Mouse (Mus musculus): ENCODE measurements around the gene Smagp.

The Smagp gene

GRCm38 (mm10) chr15:100665411-100666218 lies 28.9 kb upstream of the Smagp start:
- no peak for DNase-seq (ENCODE audit: low spot score)

DNA sequence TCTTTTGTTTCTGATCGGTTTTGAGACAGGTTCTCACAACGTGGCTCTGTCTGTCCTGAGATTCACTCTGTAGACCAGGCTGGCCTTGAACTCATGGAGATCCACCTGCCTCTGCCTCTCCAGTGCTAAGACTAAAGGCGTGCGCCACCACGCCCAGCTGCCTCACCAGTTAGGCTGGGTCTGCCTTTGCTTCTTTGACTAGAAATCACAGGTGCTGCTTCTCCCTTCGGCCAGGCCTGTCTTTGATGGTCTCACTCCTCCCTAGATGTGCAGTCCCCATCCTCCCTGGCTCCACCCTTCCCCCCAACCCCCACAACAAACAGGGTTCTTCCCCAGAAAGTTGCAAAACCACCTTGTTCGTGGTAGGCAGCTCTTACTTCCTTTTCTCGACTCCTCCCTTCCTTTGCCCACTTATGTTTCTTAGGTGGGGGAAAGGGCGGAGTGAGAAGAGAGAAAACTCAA lies 28.1 kb upstream of the Smagp start:
- DNase-seq (ENCODE audit: low spot score) = no peak

GRCm38 (mm10) chr15:100660805-100661204 lies 24.1 kb upstream of the Smagp start:
- no peak for DNase-seq (ENCODE audit: low spot score)

DNA sequence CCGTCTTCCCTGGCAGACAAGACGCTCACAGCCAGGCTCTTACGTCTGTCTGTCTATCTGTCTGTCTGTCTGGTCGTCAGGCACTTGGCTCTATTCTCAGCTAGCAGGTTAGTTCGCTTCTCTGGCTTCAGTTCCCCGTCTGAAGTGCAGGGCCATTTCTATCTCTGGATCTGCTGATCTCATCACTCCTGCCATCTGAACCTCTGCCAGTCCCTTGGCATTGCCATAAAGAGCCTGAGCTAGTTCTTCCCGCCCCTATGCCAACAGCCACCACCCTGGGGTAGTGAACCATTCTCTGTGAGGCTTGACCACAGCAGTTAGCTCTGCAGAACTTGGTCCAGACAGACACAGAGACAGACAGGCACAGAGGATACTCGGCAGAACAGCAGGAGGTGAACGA lies 23.6 kb upstream of the Smagp start:
- DNase-seq (ENCODE audit: low spot score) = no peak

DNA sequence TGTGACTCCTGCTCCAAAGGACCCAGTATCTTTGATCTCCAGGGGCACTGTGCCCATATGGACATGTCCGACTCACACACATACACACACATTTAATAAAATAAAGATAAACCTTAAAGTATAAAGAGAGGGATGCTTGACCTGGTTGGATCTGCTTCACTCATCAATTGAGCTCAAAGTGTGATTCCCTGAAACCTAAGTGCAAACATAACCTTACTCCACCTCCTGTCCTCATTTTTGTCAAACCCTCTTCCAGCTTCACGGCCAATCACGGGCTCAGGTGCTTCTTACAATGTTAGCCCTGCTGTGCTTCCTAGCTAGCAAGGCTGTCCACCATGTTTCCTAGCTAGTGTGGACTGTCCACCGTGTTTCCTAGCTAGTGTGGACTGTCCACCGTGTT lies 18.5 kb upstream of the Smagp start:
- no peak for DNase-seq (ENCODE audit: low spot score)

DNA sequence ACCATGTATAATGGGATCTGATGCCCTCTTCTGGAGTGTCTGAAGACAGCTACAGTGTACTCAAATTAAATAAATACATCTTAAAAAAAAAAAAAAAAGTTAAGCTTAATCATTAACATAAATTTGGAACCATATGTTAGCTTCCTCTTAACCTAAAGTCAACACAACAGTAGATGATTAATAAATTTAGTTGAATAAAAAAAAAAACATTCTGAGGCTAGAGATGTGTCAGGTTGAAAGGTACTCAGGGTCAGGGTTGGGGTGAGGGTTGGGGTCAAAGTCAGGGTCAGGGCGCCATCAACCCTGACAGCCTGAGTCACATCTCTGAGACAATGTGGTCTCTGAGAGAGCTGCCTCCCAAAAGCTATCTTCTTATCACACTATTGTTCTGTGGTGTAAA lies 17.5 kb upstream of the Smagp start:
- DNase-seq (ENCODE audit: low spot score) = no peak

GRCm38 (mm10) chr15:100651610-100652009 lies 14.9 kb upstream of the Smagp start:
- no peak for DNase-seq (ENCODE audit: low spot score)

GRCm38 (mm10) chr15:100650111-100650510 lies 13.4 kb upstream of the Smagp start:
- DNase-seq (ENCODE audit: low spot score) = no peak

GRCm38 (mm10) chr15:100646161-100646560 lies 9.4 kb upstream of the Smagp start:
- no peak for DNase-seq (ENCODE audit: low spot score)

- DNase-seq (ENCODE audit: low spot score) = no peak
These were observed 5.7 kb upstream of the Smagp start for GRCm38 (mm10) chr15:100642451-100642850.

- DNase-seq (ENCODE audit: low spot score) = no peak
These were observed 4.6 kb upstream of the Smagp start for GRCm38 (mm10) chr15:100641226-100641810.

DNA sequence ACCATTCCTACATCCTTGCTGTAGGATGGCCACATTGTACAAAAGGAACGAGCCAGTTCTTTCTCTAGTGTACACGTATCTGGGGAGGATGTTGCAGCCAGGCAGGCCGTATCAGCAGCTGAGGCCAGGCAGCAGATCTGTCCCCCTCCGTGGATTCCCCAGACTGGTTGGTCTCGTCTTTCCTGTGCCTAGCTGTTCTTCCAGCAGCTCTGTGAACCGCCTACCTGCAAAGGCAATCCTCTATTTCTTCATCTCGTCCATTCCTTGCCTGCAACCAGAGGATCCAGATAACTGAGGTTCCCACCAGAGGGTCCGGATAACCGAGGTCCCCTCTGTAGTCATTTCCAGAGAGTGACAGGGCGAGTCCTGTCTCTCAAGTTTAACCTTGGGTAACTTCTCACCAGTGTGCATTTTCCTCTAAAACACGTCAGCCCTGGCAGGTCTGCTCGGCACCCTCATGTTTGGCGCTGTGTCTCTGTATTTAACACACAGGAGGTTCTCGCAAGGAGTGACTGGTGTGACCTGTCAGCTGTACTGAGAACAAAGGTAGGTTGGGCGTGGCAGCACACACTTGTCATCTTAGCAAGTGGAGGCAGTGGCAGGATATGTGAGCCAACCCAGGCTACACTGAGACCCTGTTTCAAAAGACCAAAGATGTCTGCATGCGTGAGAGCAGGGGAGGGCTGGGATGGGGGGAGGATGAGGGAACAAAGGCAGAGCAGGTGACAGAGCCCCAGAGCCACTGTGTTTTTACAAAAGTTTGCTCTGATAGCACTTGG lies 3.4 kb upstream of the Smagp start:
- no peak for DNase-seq (ENCODE audit: low spot score)

DNA sequence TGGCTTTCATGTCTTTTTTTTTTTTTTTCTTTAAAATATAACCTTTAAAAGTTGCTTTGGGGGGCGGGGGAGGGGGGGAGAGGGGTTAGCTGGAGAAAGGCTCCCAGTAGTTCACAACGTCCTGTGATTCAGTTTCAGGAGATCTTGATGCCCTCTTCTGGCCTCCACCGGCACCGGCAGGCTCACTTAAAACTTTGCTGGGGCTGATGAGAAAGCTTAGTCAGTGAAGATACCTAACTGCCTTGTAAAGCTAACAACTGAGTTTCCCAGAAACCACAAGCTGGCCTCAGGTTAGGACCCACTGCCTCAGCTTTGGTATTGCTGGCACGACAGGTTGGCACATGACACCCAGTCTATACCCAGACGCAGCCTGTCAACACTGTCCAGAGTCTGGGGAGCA lies 921 bp upstream of the Smagp start:
- DNase-seq (ENCODE audit: low spot score) = no peak

GRCm38 (mm10) chr15:100635851-100636645 lies 692 bp downstream of the Smagp start:
- DNase-seq (ENCODE audit: low spot score) = no peak

DNA sequence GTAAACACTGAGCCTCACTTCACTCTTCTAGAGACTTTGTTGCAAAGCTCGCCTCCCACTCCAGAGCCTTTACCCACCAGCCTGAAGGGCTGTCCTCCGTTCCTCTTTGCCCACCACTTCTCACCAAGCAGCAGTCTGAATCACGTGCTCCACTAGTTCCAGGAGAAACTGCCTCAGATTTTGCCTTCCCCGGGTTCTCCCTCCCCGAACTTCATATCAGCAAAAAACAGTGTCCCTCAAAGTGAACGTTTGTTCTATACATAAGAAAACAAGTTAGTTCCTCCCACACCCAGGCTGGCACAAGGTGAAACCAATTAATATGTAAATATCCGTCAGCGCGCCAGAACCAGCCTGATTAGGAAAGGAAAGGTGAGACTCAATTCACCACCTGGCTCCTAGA lies 1.5 kb downstream of the Smagp start:
- no peak for DNase-seq (ENCODE audit: low spot score)

DNA sequence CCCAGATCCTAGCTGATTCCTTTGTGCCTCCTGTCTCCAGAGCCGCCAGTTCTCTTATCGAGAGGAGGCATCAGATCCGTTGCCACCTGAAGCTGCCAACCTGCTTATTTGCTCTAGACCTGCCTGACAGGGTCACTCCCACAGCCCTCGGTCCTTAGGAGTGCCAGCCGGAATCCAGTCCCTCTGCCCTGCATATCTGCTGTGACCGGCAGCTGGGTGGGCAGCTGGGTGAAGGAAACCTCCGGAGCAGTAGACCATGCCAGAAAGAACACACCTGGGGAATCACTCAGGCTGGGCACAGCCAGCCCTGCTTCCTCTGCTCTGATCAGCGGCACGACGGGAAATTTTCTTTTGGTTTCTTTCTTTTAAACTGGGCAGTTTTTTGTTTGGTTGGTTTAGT lies 3.4 kb downstream of the Smagp start:
- no peak for DNase-seq (ENCODE audit: low spot score)

- no peak for DNase-seq (ENCODE audit: low spot score)
These were observed 4.4 kb downstream of the Smagp start for GRCm38 (mm10) chr15:100632323-100632722.

DNA sequence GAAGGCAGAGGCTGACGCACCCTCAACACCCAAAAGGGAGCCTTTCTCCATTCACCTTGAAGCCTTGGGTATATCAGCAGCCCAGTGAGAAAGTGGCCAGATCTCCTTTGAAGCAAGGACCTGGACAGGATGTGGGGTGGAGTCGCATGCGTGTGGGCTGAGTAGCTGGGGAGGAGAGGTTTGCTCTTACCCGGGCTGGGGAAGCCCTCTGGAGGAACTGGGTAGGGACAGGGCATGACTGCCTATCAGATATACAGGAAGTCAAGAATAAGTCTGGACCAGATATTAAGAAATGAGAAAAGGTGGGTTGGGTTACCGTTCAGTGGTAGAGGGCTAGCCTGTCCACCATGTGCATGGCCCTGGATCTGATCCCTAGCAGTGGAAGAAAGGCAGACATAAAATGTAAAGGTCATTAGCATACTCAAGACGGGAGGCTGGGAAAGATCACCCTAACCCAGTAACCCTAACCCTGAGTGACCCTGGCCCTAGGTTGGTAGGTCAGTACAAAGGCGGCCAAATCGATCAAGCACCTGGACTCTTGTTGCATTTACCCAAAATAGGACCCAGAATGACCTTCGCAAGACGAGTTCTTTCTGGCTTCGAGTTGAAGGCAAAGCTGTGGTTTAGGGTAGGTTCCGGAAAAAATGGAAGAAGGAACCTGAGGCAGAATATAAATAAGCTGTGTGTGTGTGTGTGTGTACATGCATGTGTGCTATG lies 5.1 kb downstream of the Smagp start:
- no peak for DNase-seq (ENCODE audit: low spot score)

DNA sequence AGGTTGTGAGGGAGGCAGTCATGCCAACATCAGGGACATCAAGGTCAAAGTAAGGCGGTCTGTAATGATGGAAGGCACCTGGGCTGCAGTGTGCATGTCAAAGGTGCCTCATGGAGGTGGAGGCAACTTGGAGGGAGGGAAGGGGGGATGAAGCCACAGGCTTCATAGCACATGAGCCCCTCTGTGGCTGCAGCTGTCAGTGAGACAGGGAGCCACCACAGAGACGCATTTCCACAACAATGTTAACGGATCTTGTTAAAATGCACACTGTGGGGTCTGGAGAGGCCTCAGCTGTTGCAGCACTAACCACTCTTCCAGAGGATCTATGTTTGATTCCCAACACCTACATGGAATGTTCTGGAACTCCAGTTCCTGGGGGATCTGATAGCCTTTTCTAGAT lies 6.6 kb downstream of the Smagp start:
- no peak for DNase-seq (ENCODE audit: low spot score)

DNA sequence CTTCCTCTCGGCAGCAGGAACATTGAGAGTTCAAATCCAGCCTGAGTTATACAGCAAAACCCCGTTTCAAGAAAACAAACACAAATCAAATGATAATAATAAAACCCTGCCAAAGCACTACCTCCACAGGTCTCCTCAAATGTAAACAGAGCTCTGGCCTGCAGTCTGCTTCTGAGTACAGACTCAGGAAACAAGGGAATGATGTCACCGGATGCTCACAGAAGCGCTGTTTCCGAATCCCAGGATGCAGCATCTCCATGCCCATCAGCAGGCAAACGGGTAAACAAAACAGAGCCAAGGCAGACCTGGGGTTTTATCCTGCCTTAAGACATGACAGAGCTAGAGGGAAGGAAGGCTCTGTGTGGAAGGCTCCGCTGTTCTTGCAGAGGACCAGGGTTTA lies 7.9 kb downstream of the Smagp start:
- DNase-seq (ENCODE audit: low spot score) = no peak

DNA sequence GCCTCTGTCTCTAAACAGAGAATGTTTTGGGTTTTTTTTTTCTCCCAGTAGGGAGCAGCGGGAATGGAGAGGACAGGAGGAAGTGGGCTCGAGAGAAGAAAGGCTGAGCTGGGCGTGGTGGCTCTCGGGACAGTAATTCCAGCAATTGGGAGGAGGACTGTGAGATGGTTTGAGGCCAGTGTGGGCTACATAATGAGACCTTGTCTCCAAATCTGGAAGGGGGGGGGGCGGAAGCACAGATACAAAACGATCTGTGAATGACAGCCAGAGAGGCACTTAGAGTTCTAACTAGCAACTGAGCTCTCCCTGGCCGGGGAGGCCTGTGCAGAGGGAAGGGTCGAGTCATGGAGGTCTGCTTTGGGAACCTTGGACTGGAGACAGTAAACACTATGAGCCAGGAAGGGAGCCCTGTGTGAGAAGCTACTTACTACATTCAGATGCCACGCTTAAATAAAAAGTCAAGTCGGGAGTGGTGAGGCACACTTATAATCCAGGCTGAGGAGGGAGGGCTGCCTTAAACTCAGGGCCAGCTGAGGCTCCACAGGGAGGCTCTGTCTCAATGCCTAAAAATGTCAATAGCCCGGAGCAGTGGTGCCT lies 8.9 kb downstream of the Smagp start:
- DNase-seq (ENCODE audit: low spot score) = no peak
